Mouse (Mus musculus) adrenal gland, postnatal 25 days (tissue): ENCODE data around the gene Smad9. TPM values are rescaled to one million over a fixed set of nuclear protein-coding genes. Genes with fewer than 3 reads are reported as not detected.
"Not testable (repeated sequence)": the region's sequence is repeated elsewhere in the genome, so short reads cannot be mapped to it uniquely, and the experiment has no call there.

Experiments
- DNase-seq: peaks from one replicate; pipeline ENCODE4 v3.0.0; 2021; ENCODE audit warnings: mixed read lengths
- total RNA-seq: library from RNA; stranded (reverse); gene quantifications from 2 replicates; pipeline ENCODE4 v1.2.3, GENCODE M21; 2021

Gene Smad9
- total RNA-seq, 1 experiment from 2014 or later: 44.4 TPM

DNA sequence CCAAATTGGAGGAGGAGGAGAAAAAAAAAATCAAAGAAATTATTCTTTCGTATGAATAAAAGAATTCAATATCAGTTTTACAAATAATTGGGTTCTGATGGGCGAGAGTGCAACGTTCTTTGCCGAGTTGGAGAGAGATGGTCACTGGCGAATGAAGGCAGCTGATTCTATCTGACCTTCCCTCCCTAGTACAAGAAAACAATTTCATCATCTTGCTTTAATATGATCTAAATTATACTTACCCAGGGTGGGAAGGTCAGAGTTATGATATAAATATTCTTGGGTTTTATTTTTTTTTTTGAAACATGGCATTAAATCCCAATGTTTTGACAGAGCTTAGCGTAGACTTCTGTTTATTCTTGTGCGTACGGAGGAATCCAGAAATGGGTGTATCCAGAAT lies 2.1 kb downstream of the Smad9 start:
- DNase-seq: no peak

- no peak for DNase-seq
These were observed 3.8 kb downstream of the Smad9 start for GRCm38 (mm10) chr3:54759211-54759610.

GRCm38 (mm10) chr3:54760321-54761115 lies 5.1 kb downstream of the Smad9 start:
- no peak for DNase-seq

GRCm38 (mm10) chr3:54761258-54761657 lies 5.9 kb downstream of the Smad9 start:
- DNase-seq: no peak

GRCm38 (mm10) chr3:54764418-54764817 lies 9.0 kb downstream of the Smad9 start:
- no peak for DNase-seq

GRCm38 (mm10) chr3:54765521-54765920 lies 10.1 kb downstream of the Smad9 start:
- DNase-seq: not testable (repeated sequence)

GRCm38 (mm10) chr3:54766034-54766433 lies 10.7 kb downstream of the Smad9 start:
- no peak for DNase-seq

- DNase-seq: no peak
These were observed 11.4 kb downstream of the Smad9 start for GRCm38 (mm10) chr3:54766811-54767210.

DNA sequence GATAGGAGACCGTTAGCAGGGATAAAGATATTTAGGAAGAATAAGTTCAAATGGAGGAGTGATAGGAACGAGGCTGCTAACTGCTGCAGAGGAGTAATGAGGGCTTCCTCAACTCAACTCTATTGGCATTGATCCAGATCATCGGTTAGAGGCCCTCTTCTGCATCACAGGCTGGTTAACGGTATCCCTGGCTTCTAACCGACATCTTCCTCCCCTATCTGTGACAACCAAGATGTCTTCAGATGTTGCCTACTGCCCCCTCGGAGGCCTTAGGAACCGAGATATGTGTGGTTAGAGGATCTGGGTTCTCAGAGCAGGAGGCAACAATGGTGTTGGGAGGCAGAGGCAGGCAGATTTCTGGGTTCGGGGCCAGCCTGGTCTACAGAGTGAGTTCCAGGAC lies 13.2 kb downstream of the Smad9 start:
- DNase-seq: no peak

GRCm38 (mm10) chr3:54769349-54770275 lies 14.2 kb downstream of the Smad9 start:
- no peak for DNase-seq

GRCm38 (mm10) chr3:54773613-54774012 lies 18.2 kb downstream of the Smad9 start:
- no peak for DNase-seq

- DNase-seq: no peak
These were observed 20.7 kb downstream of the Smad9 start for GRCm38 (mm10) chr3:54775989-54776631.

DNA sequence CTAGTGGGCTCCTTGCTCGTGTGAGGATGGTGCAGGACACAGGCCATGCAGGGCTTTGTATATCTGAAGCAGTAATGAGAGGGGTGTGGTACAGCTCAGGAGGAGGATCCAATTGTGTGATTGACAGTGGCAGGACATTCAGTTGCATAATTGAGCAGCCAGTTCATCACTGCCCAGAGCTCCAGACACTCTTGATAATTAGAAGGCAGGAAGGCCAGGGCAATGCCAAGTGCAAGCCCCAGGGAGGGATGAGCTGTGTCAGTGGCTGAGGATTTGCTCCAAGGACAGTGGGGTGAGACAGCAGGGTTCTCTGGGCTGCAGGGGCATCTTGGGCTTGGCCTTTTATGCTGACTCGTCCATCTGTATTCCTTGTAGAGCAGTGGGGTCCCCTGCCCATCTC lies 35.2 kb downstream of the Smad9 start:
- no peak for DNase-seq

GRCm38 (mm10) chr3:54791822-54792677 lies 36.7 kb downstream of the Smad9 start:
- DNase-seq: no peak

- DNase-seq: no peak
These were observed 38.4 kb downstream of the Smad9 start for GRCm38 (mm10) chr3:54793762-54794161.

DNA sequence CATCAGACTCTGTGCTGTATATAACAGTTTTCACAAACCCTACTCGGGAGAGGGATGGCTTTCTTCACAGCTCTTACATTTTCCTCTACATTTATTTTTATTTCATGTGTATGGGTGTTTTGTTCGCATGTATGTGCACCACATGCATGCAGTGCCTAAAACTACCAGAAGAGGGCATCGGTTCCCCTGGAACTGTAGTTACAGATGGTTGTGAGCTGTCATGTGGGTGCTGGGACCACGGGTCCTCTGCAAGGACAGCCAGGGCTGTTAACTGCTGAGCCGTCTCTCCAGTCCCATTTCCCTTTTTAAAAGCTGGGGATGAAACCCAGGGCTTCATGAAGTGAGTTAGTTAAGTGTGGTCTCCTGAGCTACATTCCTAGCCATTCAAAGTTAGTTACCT lies 40.0 kb downstream of the Smad9 start:
- no peak for DNase-seq

- DNase-seq: no peak
These were observed 40.4 kb downstream of the Smad9 start for GRCm38 (mm10) chr3:54795806-54796205.

DNA sequence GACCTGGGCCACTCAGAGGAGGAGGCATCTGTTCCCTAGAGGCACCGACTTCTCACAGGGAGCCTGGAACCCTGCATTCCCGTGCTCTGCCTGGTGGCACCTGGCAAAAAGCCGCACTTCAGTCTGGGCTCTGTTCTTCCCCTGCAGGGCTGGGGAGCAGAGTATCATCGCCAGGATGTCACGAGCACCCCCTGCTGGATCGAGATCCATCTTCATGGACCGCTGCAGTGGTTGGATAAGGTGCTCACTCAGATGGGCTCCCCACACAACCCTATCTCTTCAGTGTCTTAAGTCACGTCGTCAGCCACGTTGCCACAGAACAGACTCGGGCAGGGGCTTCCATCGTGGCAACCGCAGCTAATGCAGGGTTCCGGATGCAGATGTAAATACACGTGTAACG lies 41.8 kb downstream of the Smad9 start:
- peak; percentile 61 for DNase-seq

DNA sequence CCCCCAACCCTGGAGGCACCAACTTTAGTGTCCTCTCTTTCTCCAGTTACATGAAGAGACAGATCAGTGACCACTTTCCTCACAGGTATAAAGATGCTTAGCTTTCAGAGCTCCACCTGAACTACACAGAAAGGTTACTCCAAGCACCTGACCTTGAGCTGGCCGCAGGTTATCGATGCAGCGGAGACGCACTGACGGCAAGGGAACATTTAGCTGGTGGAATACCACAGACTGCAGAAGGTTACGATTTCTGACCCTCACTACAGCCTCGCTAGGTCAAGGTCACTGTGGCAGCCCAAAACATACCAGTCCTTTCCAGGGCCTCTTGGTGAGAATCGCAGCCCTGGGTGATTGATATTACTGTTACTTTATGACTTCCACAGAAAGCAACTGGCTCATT lies 48.3 kb downstream of the Smad9 start:
- no peak for DNase-seq

GRCm38 (mm10) chr3:54807061-54807661 lies 51.8 kb downstream of the Smad9 start:
- DNase-seq: peak; percentile 63

DNA sequence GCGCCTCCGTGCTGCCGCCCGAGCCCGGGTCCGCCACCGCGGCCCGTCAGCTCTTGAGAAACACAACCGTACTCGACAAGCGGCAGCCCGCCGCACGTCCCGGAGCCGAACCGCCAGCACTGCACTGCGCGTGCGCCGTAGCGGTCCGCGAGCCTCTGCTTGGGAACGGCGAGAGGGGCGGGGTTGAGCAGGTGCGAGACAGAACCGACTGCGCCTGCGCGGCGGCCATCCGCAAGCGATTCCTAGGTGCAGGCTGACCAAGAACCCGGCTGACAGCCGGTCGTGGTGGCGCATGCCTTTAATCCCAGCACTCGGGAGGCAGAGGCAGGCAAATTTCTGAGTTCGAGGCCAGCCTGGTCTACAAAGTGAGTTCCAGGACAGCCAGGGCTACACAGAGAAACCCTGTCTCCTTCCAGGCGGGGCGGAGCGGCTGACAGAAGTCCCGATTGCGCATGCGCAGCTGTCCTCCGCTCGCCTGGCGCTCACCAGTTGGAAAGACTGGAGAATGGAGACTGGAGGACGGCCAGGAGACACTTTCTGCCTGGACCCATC lies 52.4 kb downstream of the Smad9 start, which contains the start of gene Rfxap:
TSS of gene Rfxap (minus strand) at position 126 of the 552 bp plus-strand sequence.
- DNase-seq: peak; percentile 97
